Mouse (Mus musculus) ES-Bruce4 (cell line): ENCODE data around the gene Irf2bp2.

Experiments
- CTCF ChIP-seq: IDR thresholded peaks from one replicate; pipeline ENCODE4 v1.8.1; 2011; ENCODE audit warnings: low read depth, low read length
- EP300 ChIP-seq: IDR thresholded peaks from 2 replicates; pipeline ENCODE4 v1.6.1; 2011; ENCODE audit warnings: low read depth, low read length; ENCODE audit not compliant: insufficient read depth
- POLR2A ChIP-seq: IDR thresholded peaks from one replicate; pipeline ENCODE4 v1.8.1; 2011; ENCODE audit warnings: low read length; ENCODE audit not compliant: insufficient read depth

DNA sequence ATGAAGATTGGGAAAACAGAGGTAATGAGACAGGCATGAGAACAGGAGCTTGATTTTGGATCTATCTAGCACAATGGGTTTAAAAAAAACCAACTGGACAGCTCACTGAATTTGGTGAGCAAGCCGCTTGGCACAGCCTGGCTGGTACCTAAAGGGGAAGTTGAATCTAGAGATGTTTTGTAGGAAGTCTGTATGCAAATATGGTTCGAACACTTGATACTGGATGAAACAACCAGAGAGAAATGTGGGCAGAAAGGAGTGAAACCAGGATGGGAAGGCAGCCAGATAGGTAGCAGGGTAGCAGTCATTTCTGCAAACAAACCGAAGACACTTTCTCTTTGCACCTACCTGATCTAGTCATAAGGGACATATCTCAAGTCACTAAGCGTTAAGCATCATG, 13.0 kb downstream of the Irf2bp2 start:
- TF ChIP-seq CTCF (no peak), EP300 (no peak), POLR2A (no peak)
